14 mouse cellular contexts compared by ENCODE assay signal in the genomic region with DNA sequence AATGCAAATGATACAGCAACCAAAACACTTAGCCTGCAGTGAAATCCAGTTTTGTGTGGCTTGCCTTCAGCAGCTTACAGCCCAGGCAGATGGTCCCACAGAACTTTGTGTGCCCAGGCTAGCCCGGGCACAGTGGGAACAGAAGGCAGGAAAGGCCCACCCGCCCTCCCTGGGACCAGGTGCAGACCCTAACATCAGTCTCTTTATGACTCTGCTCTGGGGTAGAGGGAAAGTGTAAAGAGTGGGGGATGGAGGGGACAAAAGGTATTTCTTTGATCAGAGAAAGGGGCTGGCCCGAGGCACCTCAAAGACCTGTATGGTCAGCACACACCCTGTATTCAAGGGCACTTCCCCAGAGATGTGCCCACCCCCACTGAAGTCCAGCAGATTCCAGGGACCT. TPM values are rescaled to one million over a fixed set of nuclear protein-coding genes. Genes with fewer than 3 reads are reported as not detected.
DNase-seq lines count a peak whose midpoint lies in the region; ATAC-seq lines count a peak whose summit lies in the region.
"Had no signal": no experiment of that assay in that cellular context is flagged by ENCODE, and none has a peak within 500 bp of the region (broad histone marks: within the 10 kb centered on the region; RNA-seq: fewer than 3 reads in every experiment).

No protein-coding gene starts in this region.

- H3K4me2 ChIP-seq in forebrain, embryonic 11.5 days (ENCODE audit: low read depth, low read length, severe bottlenecking) = no peak overlapping the region
- H3K4me2 ChIP-seq in forebrain, embryonic 14.5 days (ENCODE audit: low read length) = no peak overlapping the region
- no peak overlapping the region for H3K4me2 ChIP-seq in hindbrain, embryonic 15.5 days
- no peak overlapping the region for H3K4me2 ChIP-seq in hindbrain, embryonic 12.5 days (replicated peaks)
- no peak overlapping the region for H3K4me2 ChIP-seq in midbrain, embryonic 13.5 days (replicated peaks)
- H3K4me2 ChIP-seq in midbrain, embryonic 11.5 days = no peak overlapping the region
- H3K4me2 ChIP-seq: midbrain, embryonic 15.5 days had no signal

- H3K9me3 ChIP-seq in forebrain, embryonic 11.5 days (ENCODE audit: control insufficient read depth, low read length) = no peaks in the 10 kb centered on the region
- H3K9me3 ChIP-seq in forebrain, embryonic 14.5 days (replicated peaks; ENCODE audit: control insufficient read depth, low read length) = no peaks in the 10 kb centered on the region
- no peaks in the 10 kb centered on the region for H3K9me3 ChIP-seq in hindbrain, embryonic 15.5 days
- no peaks in the 10 kb centered on the region for H3K9me3 ChIP-seq in hindbrain, embryonic 12.5 days (replicated peaks)
- H3K9me3 ChIP-seq in midbrain, embryonic 13.5 days = no peaks in the 10 kb centered on the region
- H3K9me3 ChIP-seq in midbrain, embryonic 11.5 days (ENCODE audit: control insufficient read depth, low read length) = no peaks in the 10 kb centered on the region
- H3K9me3 ChIP-seq: midbrain, embryonic 15.5 days; neural tube, embryonic 13.5 days had no signal

- H3K27ac ChIP-seq in forebrain, embryonic 11.5 days (ENCODE audit: low read depth, low read length) = peak overlapping the region; percentile 12; the same call in 1 of the 2 replicates
- no peak overlapping the region for H3K27ac ChIP-seq in forebrain, embryonic 14.5 days (ENCODE audit: low read depth, low read length)
- no peak overlapping the region for H3K27ac ChIP-seq in hindbrain, embryonic 15.5 days (replicated peaks)
- H3K27ac ChIP-seq in hindbrain, embryonic 12.5 days = no peak overlapping the region
- no peak overlapping the region for H3K27ac ChIP-seq in midbrain, embryonic 13.5 days
- no peak overlapping the region for H3K27ac ChIP-seq in midbrain, embryonic 11.5 days (ENCODE audit: low read depth, low read length)
- H3K27ac ChIP-seq: gastrocnemius, adult 2 months; midbrain, embryonic 15.5 days; neural tube, embryonic 13.5 days had no signal

- no peaks in the 10 kb centered on the region for H3K36me3 ChIP-seq in forebrain, embryonic 11.5 days (ENCODE audit: control insufficient read depth, insufficient read depth, low read length)
- H3K36me3 ChIP-seq in forebrain, embryonic 14.5 days (ENCODE audit: control insufficient read depth, insufficient read depth, low read length) = no peaks in the 10 kb centered on the region
- no peaks in the 10 kb centered on the region for H3K36me3 ChIP-seq in hindbrain, embryonic 15.5 days
- peaks cover 4% of the 10 kb centered on the region; the same call in 1 of the 2 replicates for H3K36me3 ChIP-seq in hindbrain, embryonic 12.5 days
- H3K36me3 ChIP-seq in midbrain, embryonic 13.5 days = no peaks in the 10 kb centered on the region
- H3K36me3 ChIP-seq in midbrain, embryonic 11.5 days (ENCODE audit: control insufficient read depth, insufficient read depth, low read length) = no peaks in the 10 kb centered on the region
- H3K36me3 ChIP-seq: midbrain, embryonic 15.5 days; neural tube, embryonic 13.5 days had no signal

- H3K4me1 ChIP-seq in forebrain, embryonic 11.5 days (replicated peaks; ENCODE audit: control insufficient read depth, insufficient read depth, low read length) = peaks cover 27% of the 10 kb centered on the region
- H3K4me1 ChIP-seq in forebrain, embryonic 14.5 days (ENCODE audit: control insufficient read depth, insufficient read depth, low read length) = peaks cover 21% of the 10 kb centered on the region
- H3K4me1 ChIP-seq in hindbrain, embryonic 15.5 days (replicated peaks) = peaks cover 36% of the 10 kb centered on the region
- peaks cover 50% of the 10 kb centered on the region for H3K4me1 ChIP-seq in hindbrain, embryonic 12.5 days
- peaks cover 48% of the 10 kb centered on the region for H3K4me1 ChIP-seq in midbrain, embryonic 13.5 days (replicated peaks)
- H3K4me1 ChIP-seq in midbrain, embryonic 11.5 days (ENCODE audit: control insufficient read depth, insufficient read depth, low read length) = peaks cover 14% of the 10 kb centered on the region

- no peak for ATAC-seq in forebrain, embryonic 11.5 days (replicated peaks; ENCODE audit: low FRiP score)
- ATAC-seq in forebrain, embryonic 14.5 days = no peak
- 0 out of 2 replicates have a peak, but pooled peaks have one; percentile 21 for ATAC-seq in hindbrain, embryonic 15.5 days (ENCODE audit: low FRiP score, low read depth)
- no peak for ATAC-seq in hindbrain, embryonic 12.5 days (ENCODE audit: low FRiP score)
- ATAC-seq in midbrain, embryonic 13.5 days = peak; percentile 41; the same call in 1 of the 2 replicates
- ATAC-seq in midbrain, embryonic 11.5 days (ENCODE audit: low FRiP score) = no peak
- ATAC-seq: midbrain, embryonic 15.5 days had no signal

- no peak for DNase-seq in forebrain, embryonic 11.5 days (ENCODE audit: low spot score)
- no peak for DNase-seq in forebrain, embryonic 14.5 days (ENCODE audit: low spot score)
- no peak for DNase-seq in midbrain, embryonic 11.5 days (ENCODE audit: low spot score, missing footprints)
- DNase-seq in urinary bladder, adult 18-20 months (ENCODE audit: low spot score in 2 of 2) = no peak
- DNase-seq in cerebellum, postnatal 4 days (ENCODE audit: low spot score in 2 of 2) = no peak
- DNase-seq: cerebellum, adult 11-12 months; gastrocnemius, adult 2 months; lung, postnatal 14 days; right cerebral cortex, adult 18-20 months had no signal

- H3K4me3 ChIP-seq in forebrain, embryonic 11.5 days (ENCODE audit: low read depth, low read length) = no peak overlapping the region
- no peak overlapping the region for H3K4me3 ChIP-seq in forebrain, embryonic 14.5 days (ENCODE audit: low read depth, low read length)
- no peak overlapping the region for H3K4me3 ChIP-seq in hindbrain, embryonic 15.5 days
- no peak overlapping the region for H3K4me3 ChIP-seq in hindbrain, embryonic 12.5 days
- no peak overlapping the region for H3K4me3 ChIP-seq in midbrain, embryonic 13.5 days (replicated peaks)
- no peak overlapping the region for H3K4me3 ChIP-seq in midbrain, embryonic 11.5 days (ENCODE audit: low read depth, low read length)
- H3K4me3 ChIP-seq: gastrocnemius, adult 2 months; midbrain, embryonic 15.5 days; neural tube, embryonic 13.5 days had no signal

- H3K9ac ChIP-seq in forebrain, embryonic 11.5 days (ENCODE audit: low read length) = no peak overlapping the region
- H3K9ac ChIP-seq in forebrain, embryonic 14.5 days (ENCODE audit: low read length) = no peak overlapping the region
- no peak overlapping the region for H3K9ac ChIP-seq in hindbrain, embryonic 15.5 days
- H3K9ac ChIP-seq in hindbrain, embryonic 12.5 days = no peak overlapping the region
- H3K9ac ChIP-seq in midbrain, embryonic 13.5 days (replicated peaks) = no peak overlapping the region
- H3K9ac ChIP-seq in midbrain, embryonic 11.5 days (ENCODE audit: low read length) = no peak overlapping the region
- H3K9ac ChIP-seq: midbrain, embryonic 15.5 days had no signal

- WGBS in forebrain, embryonic 11.5 days = 50% methylated on average over 3 of the region's 3 CpGs
- 19% methylated on average over 3 of the region's 3 CpGs for WGBS in forebrain, embryonic 14.5 days
- 47% methylated on average over 3 of the region's 3 CpGs for WGBS in hindbrain, embryonic 15.5 days
- WGBS in hindbrain, embryonic 12.5 days = 50% methylated on average over 3 of the region's 3 CpGs
- WGBS in midbrain, embryonic 13.5 days = 54% methylated on average over 3 of the region's 3 CpGs
- WGBS in midbrain, embryonic 11.5 days = 66% methylated on average over 3 of the region's 3 CpGs

- H3K27me3 ChIP-seq in forebrain, embryonic 11.5 days (ENCODE audit: control insufficient read depth, insufficient read depth, low read length) = no peaks in the 10 kb centered on the region
- no peaks in the 10 kb centered on the region for H3K27me3 ChIP-seq in forebrain, embryonic 14.5 days (replicated peaks; ENCODE audit: control insufficient read depth, insufficient read depth, low read length)
- no peaks in the 10 kb centered on the region for H3K27me3 ChIP-seq in hindbrain, embryonic 15.5 days
- H3K27me3 ChIP-seq in hindbrain, embryonic 12.5 days = no peaks in the 10 kb centered on the region
- H3K27me3 ChIP-seq in midbrain, embryonic 13.5 days = no peaks in the 10 kb centered on the region
- no peaks in the 10 kb centered on the region for H3K27me3 ChIP-seq in midbrain, embryonic 11.5 days (ENCODE audit: control insufficient read depth, insufficient read depth, low read length)
- H3K27me3 ChIP-seq: midbrain, embryonic 15.5 days; neural tube, embryonic 13.5 days had no signal

RNA-seq across cellular contexts. Expression of a gene that starts 16.1 kb away (rescaled TPM):
- polyA plus RNA-seq in forebrain, embryonic 11.5 days (2014; fragmentation: Nextera tagmentation; extraction: Ambion mirVana) = 40.8 and 43.3 TPM in 2 replicates
- 15.3 and 19.0 TPM in 2 replicates for polyA plus RNA-seq in forebrain, embryonic 14.5 days (2014; fragmentation: Nextera tagmentation; extraction: Ambion mirVana)
- 32.8 and 34.1 TPM in 2 replicates for polyA plus RNA-seq in hindbrain, embryonic 15.5 days (2015; fragmentation: Nextera tagmentation; extraction: Ambion mirVana)
- polyA plus RNA-seq in hindbrain, embryonic 12.5 days (2016; fragmentation: Nextera tagmentation; extraction: Ambion mirVana) = 80.9 and 81.9 TPM in 2 replicates
- polyA plus RNA-seq in midbrain, embryonic 13.5 days (2015; fragmentation: Nextera tagmentation; extraction: Ambion mirVana) = 33.4 and 37.5 TPM in 2 replicates
- 16.7 and 19.5 TPM in 2 replicates for polyA plus RNA-seq in midbrain, embryonic 11.5 days (2014; fragmentation: Nextera tagmentation; extraction: Ambion mirVana)

RNA-seq across cellular contexts. Expression of a gene that starts 32.6 kb away (rescaled TPM):
- 34.9 and 35.8 TPM in 2 replicates for polyA plus RNA-seq in forebrain, embryonic 11.5 days (2014; fragmentation: Nextera tagmentation; extraction: Ambion mirVana)
- 34.7 and 38.8 TPM in 2 replicates for polyA plus RNA-seq in forebrain, embryonic 14.5 days (2014; fragmentation: Nextera tagmentation; extraction: Ambion mirVana)
- polyA plus RNA-seq in hindbrain, embryonic 15.5 days (2015; fragmentation: Nextera tagmentation; extraction: Ambion mirVana) = 33.9 and 35.9 TPM in 2 replicates
- polyA plus RNA-seq in hindbrain, embryonic 12.5 days (2016; fragmentation: Nextera tagmentation; extraction: Ambion mirVana) = 37.8 and 40.0 TPM in 2 replicates
- polyA plus RNA-seq in midbrain, embryonic 13.5 days (2015; fragmentation: Nextera tagmentation; extraction: Ambion mirVana) = 49.1 and 54.1 TPM in 2 replicates
- polyA plus RNA-seq in midbrain, embryonic 11.5 days (2014; fragmentation: Nextera tagmentation; extraction: Ambion mirVana) = 26.6 and 29.8 TPM in 2 replicates

RNA-seq across cellular contexts. Expression of a gene that starts 32.8 kb away (rescaled TPM):
- polyA plus RNA-seq in forebrain, embryonic 11.5 days (2014; fragmentation: Nextera tagmentation; extraction: Ambion mirVana) = 111 and 117 TPM in 2 replicates
- polyA plus RNA-seq in forebrain, embryonic 14.5 days (2014; fragmentation: Nextera tagmentation; extraction: Ambion mirVana) = 83.3 and 108 TPM in 2 replicates
- polyA plus RNA-seq in hindbrain, embryonic 15.5 days (2015; fragmentation: Nextera tagmentation; extraction: Ambion mirVana) = 64.3 TPM in 2 replicates
- polyA plus RNA-seq in hindbrain, embryonic 12.5 days (2016; fragmentation: Nextera tagmentation; extraction: Ambion mirVana) = 79.7 and 88.2 TPM in 2 replicates
- polyA plus RNA-seq in midbrain, embryonic 13.5 days (2015; fragmentation: Nextera tagmentation; extraction: Ambion mirVana) = 75.1 and 89.5 TPM in 2 replicates
- 97.8 and 100 TPM in 2 replicates for polyA plus RNA-seq in midbrain, embryonic 11.5 days (2014; fragmentation: Nextera tagmentation; extraction: Ambion mirVana)

RNA-seq across cellular contexts. Expression of a gene that starts 36.9 kb away (rescaled TPM):
- polyA plus RNA-seq in forebrain, embryonic 11.5 days (2014; fragmentation: Nextera tagmentation; extraction: Ambion mirVana) = 34.4 and 34.9 TPM in 2 replicates
- polyA plus RNA-seq in forebrain, embryonic 14.5 days (2014; fragmentation: Nextera tagmentation; extraction: Ambion mirVana) = 28.3 and 30.2 TPM in 2 replicates
- polyA plus RNA-seq in hindbrain, embryonic 15.5 days (2015; fragmentation: Nextera tagmentation; extraction: Ambion mirVana) = 38.4 and 43.8 TPM in 2 replicates
- polyA plus RNA-seq in hindbrain, embryonic 12.5 days (2016; fragmentation: Nextera tagmentation; extraction: Ambion mirVana) = 52.1 and 53.0 TPM in 2 replicates
- 41.6 and 46.3 TPM in 2 replicates for polyA plus RNA-seq in midbrain, embryonic 13.5 days (2015; fragmentation: Nextera tagmentation; extraction: Ambion mirVana)
- polyA plus RNA-seq in midbrain, embryonic 11.5 days (2014; fragmentation: Nextera tagmentation; extraction: Ambion mirVana) = 26.2 and 26.8 TPM in 2 replicates

RNA-seq across cellular contexts. Expression of a gene that starts 57.3 kb away (rescaled TPM):
- 5.0 and 5.2 TPM in 2 replicates for polyA plus RNA-seq in forebrain, embryonic 11.5 days (2014; fragmentation: Nextera tagmentation; extraction: Ambion mirVana)
- polyA plus RNA-seq in forebrain, embryonic 14.5 days (2014; fragmentation: Nextera tagmentation; extraction: Ambion mirVana) = 4.6 and 4.7 TPM in 2 replicates
- polyA plus RNA-seq in hindbrain, embryonic 15.5 days (2015; fragmentation: Nextera tagmentation; extraction: Ambion mirVana) = 2.7 and 4.5 TPM in 2 replicates
- polyA plus RNA-seq in hindbrain, embryonic 12.5 days (2016; fragmentation: Nextera tagmentation; extraction: Ambion mirVana) = 5.9 and 8.1 TPM in 2 replicates
- 4.1 and 6.0 TPM in 2 replicates for polyA plus RNA-seq in midbrain, embryonic 13.5 days (2015; fragmentation: Nextera tagmentation; extraction: Ambion mirVana)
- polyA plus RNA-seq in midbrain, embryonic 11.5 days (2014; fragmentation: Nextera tagmentation; extraction: Ambion mirVana) = 3.6 and 6.0 TPM in 2 replicates

Comparison
In these comparisons a context has a peak if more than half of its experiments do, and no peak if none do; other contexts are left out.
1. ATAC-seq: peak in hindbrain, embryonic 15.5 days (single experiment) and midbrain, embryonic 13.5 days (single experiment); none in forebrain, embryonic 11.5 days (single experiment), forebrain, embryonic 14.5 days (single experiment), hindbrain, embryonic 12.5 days (single experiment) and midbrain, embryonic 11.5 days (single experiment).